Mouse (Mus musculus) mouse embryonic stem cell (cell line): ENCODE measurements at regions not wholly inside any gene's neighbourhood (a gene's known extent, or its start where the extent isn't known, plus 50 kb on each side); places are given as distances from the start of the nearest gene placed in this dataset.

Source experiments
- in situ Hi-C, 2 experiments: fragments of 300-500 bp; cut with MboI; formaldehyde crosslinking; loops; 1 replicate in 1 of 2; 3 replicates in 1 of 2; pipeline ENCODE4 v1.14.3; 2019 to 2020; ENCODE audit warnings: low sequenced_read_pairs in 2 of 2, low pct_unique_long_range_greater_than_20kb in 1 of 2, mixed read lengths in 1 of 2; ENCODE audit not compliant: unreplicated experiment in 1 of 2

GRCm38 (mm10) chr9:27665659-27666058 is 124.9 kb upstream of the Opcml start:
- in situ Hi-C loops, result no loop called here

GRCm38 (mm10) chr9:27670032-27670740 is 120.4 kb upstream of the Opcml start:
- in situ Hi-C loops, result no loop called here

GRCm38 (mm10) chr9:27685325-27685724 is 105.2 kb upstream of the Opcml start:
- in situ Hi-C loops, result no loop called here

- in situ Hi-C loops, result no loop called here
Measured at GRCm38 (mm10) chr9:27691616-27692015, 99.0 kb upstream of the Opcml start.

- in situ Hi-C loops, result no loop called here
Measured at GRCm38 (mm10) chr9:27692751-27693150, 97.8 kb upstream of the Opcml start.

- in situ Hi-C loops, result no loop called here
Measured at GRCm38 (mm10) chr9:27694805-27695593, 95.6 kb upstream of the Opcml start.

- in situ Hi-C loops, result no loop called here
Measured at GRCm38 (mm10) chr9:27701559-27701958, 89.0 kb upstream of the Opcml start.

- in situ Hi-C loops, result no loop called here
Measured at GRCm38 (mm10) chr9:27702140-27702539, 88.4 kb upstream of the Opcml start.

GRCm38 (mm10) chr9:27704001-27704400 is 86.6 kb upstream of the Opcml start:
- in situ Hi-C loops, result no loop called here

- in situ Hi-C loops, result no loop called here
Measured at GRCm38 (mm10) chr9:27723840-27724408, 66.7 kb upstream of the Opcml start.

GRCm38 (mm10) chr9:27724576-27724975 is 66.0 kb upstream of the Opcml start:
- in situ Hi-C loops, result no loop called here

- in situ Hi-C loops, result loop anchor here in 1 of 2 experiments (25.0 kb wide), 1 partner anchor 317 kb away; no protein-coding TSS in a partner anchor
Measured at GRCm38 (mm10) chr9:27728652-27729557, 61.7 kb upstream of the Opcml start.

GRCm38 (mm10) chr9:27729558-27729889 is 61.1 kb upstream of the Opcml start:
- in situ Hi-C loops, result loop anchor here in 1 of 2 experiments (25.0 kb wide), 1 partner anchor 317 kb away; no protein-coding TSS in a partner anchor

GRCm38 (mm10) chr9:27739287-27739686 is 51.3 kb upstream of the Opcml start:
- in situ Hi-C loops, result loop anchor here in 1 of 2 experiments (25.0 kb wide), 1 partner anchor 327 kb away; no protein-coding TSS in a partner anchor
